In genomic region chr12:117252426-117252779, GRCm38 (mm10) we compare ENCODE assay signal across 18 mouse cellular contexts.
DNase-seq lines count a peak whose midpoint lies in the region; ATAC-seq and TF ChIP-seq lines count a peak whose summit lies in the region.
"Had no signal": no experiment of that assay in that cellular context is flagged by ENCODE, and none has a peak within 500 bp of the region (broad histone marks: within the 10 kb centered on the region; RNA-seq: fewer than 3 reads in every experiment).

No protein-coding gene starts in this region.

- H3K4me3 ChIP-seq in kidney, embryonic 15.5 days (replicated peaks), result no peak overlapping the region
- no peak overlapping the region for H3K4me3 ChIP-seq in embryonic facial prominence, embryonic 10.5 days
- H3K4me3 ChIP-seq in limb, embryonic 14.5 days (replicated peaks; ENCODE audit: low read length), result no peak overlapping the region
- H3K4me3 ChIP-seq: heart, adult 2 months; layer of hippocampus, adult 2 months; left cerebral cortex, adult 2 months; limb, embryonic 15.5 days; megakaryocyte, embryonic 14.5 days had no signal

- ATAC-seq in kidney, embryonic 15.5 days (replicated peaks; ENCODE audit: low FRiP score), result peak; percentile 66; the same call in 1 of the 2 replicates
- ATAC-seq in limb, embryonic 14.5 days (ENCODE audit: low FRiP score, low read depth), result 0 out of 2 replicates have a peak, but pooled peaks have one; percentile 17
- ATAC-seq in megakaryocyte-erythroid progenitor cell, adult 5-6 weeks (replicated peaks; ENCODE audit: low FRiP score, low TSS enrichment, poor library complexity, severe bottlenecking), result peak; percentile 78
- ATAC-seq: inflammation-experienced regulatory T-cells, adult 6 months had no signal

- H3K27me3 ChIP-seq in kidney, embryonic 15.5 days, result peaks cover 36% of the 10 kb centered on the region
- H3K27me3 ChIP-seq in embryonic facial prominence, embryonic 10.5 days (replicated peaks; ENCODE audit: low read depth, poor library complexity, severe bottlenecking), result no peaks in the 10 kb centered on the region
- H3K27me3 ChIP-seq in limb, embryonic 14.5 days (ENCODE audit: control insufficient read depth, insufficient read depth, low read length), result no peaks in the 10 kb centered on the region
- H3K27me3 ChIP-seq: megakaryocyte, embryonic 14.5 days had no signal

- no peak overlapping the region for H3K27ac ChIP-seq in kidney, embryonic 15.5 days
- H3K27ac ChIP-seq in embryonic facial prominence, embryonic 10.5 days (replicated peaks), result peak overlapping the region; percentile 81; the same call in 1 of the 2 replicates
- peak overlapping the region; percentile 72; the same call in 1 of the 2 replicates for H3K27ac ChIP-seq in limb, embryonic 14.5 days (replicated peaks; ENCODE audit: low read depth, low read length)
- H3K27ac ChIP-seq: heart, adult 2 months; layer of hippocampus, adult 2 months; left cerebral cortex, adult 2 months had no signal

- no peak overlapping the region for H3K4me2 ChIP-seq in kidney, embryonic 15.5 days
- H3K4me2 ChIP-seq in limb, embryonic 14.5 days (replicated peaks; ENCODE audit: low read depth, low read length, severe bottlenecking), result no peak overlapping the region
- H3K4me2 ChIP-seq: limb, embryonic 15.5 days had no signal

- no peak overlapping the region for H3K9ac ChIP-seq in kidney, embryonic 15.5 days
- no peak overlapping the region for H3K9ac ChIP-seq in limb, embryonic 14.5 days (ENCODE audit: low read depth, low read length, severe bottlenecking)
- H3K9ac ChIP-seq: limb, embryonic 15.5 days had no signal

- no peaks in the 10 kb centered on the region for H3K36me3 ChIP-seq in kidney, embryonic 15.5 days
- H3K36me3 ChIP-seq in embryonic facial prominence, embryonic 10.5 days (replicated peaks), result peaks cover 35% of the 10 kb centered on the region
- H3K36me3 ChIP-seq in limb, embryonic 14.5 days (ENCODE audit: control insufficient read depth, insufficient read depth, low read length), result no peaks in the 10 kb centered on the region
- H3K36me3 ChIP-seq: G1E; limb, embryonic 15.5 days had no signal

- no peak for TF ChIP-seq POLR2A in limb, embryonic 14.5 days (IDR thresholded peaks at IDR 0.05; ENCODE audit: borderline replicate concordance, extremely low read depth, insufficient read depth, insufficient read length)

- 17% methylated on average over 3 of the region's 3 CpGs for WGBS in kidney, embryonic 15.5 days
- WGBS in embryonic facial prominence, embryonic 10.5 days, result 24% methylated on average over 3 of the region's 3 CpGs
- 22% methylated on average over 3 of the region's 3 CpGs for WGBS in limb, embryonic 14.5 days

- H3K4me1 ChIP-seq in kidney, embryonic 15.5 days, result peaks cover 19% of the 10 kb centered on the region
- peaks cover 61% of the 10 kb centered on the region for H3K4me1 ChIP-seq in embryonic facial prominence, embryonic 10.5 days
- peaks cover 23% of the 10 kb centered on the region for H3K4me1 ChIP-seq in limb, embryonic 14.5 days (ENCODE audit: control insufficient read depth, insufficient read depth, low read length)
- H3K4me1 ChIP-seq: megakaryocyte, embryonic 14.5 days had no signal

- no peaks in the 10 kb centered on the region for H3K9me3 ChIP-seq in kidney, embryonic 15.5 days (replicated peaks)
- no peaks in the 10 kb centered on the region for H3K9me3 ChIP-seq in embryonic facial prominence, embryonic 10.5 days
- H3K9me3 ChIP-seq in limb, embryonic 14.5 days (ENCODE audit: control insufficient read depth, low read length), result no peaks in the 10 kb centered on the region
- H3K9me3 ChIP-seq: limb, embryonic 15.5 days; megakaryocyte, embryonic 14.5 days had no signal

- DNase-seq in kidney, postnatal 36 days, result no peak
- no peak for DNase-seq in embryonic facial prominence, embryonic 10.5 days (ENCODE audit: low spot score)
- no peak for DNase-seq in limb, embryonic 14.5 days (ENCODE audit: low spot score)
- DNase-seq in heart, adult 8-10 months (ENCODE audit: low spot score), result no peak
- DNase-seq in left cerebral cortex, adult 8-10 months (ENCODE audit: low spot score in 2 of 2), result no peak
- DNase-seq: cerebellum, adult 9-11 months; gastrocnemius, postnatal 14 days; heart, adult 2 months; kidney, adult 8-10 months; lung, postnatal 10 days had no signal

Comparison
In these comparisons a context has a peak if more than half of its experiments do, and no peak if none do; other contexts are left out.
1. ATAC-seq: peak in every context shown above with its lines; median percentile 78 in megakaryocyte-erythroid progenitor cell, adult 5-6 weeks; 66 in kidney, embryonic 15.5 days; 17 in limb, embryonic 14.5 days.